In the genomic region with DNA sequence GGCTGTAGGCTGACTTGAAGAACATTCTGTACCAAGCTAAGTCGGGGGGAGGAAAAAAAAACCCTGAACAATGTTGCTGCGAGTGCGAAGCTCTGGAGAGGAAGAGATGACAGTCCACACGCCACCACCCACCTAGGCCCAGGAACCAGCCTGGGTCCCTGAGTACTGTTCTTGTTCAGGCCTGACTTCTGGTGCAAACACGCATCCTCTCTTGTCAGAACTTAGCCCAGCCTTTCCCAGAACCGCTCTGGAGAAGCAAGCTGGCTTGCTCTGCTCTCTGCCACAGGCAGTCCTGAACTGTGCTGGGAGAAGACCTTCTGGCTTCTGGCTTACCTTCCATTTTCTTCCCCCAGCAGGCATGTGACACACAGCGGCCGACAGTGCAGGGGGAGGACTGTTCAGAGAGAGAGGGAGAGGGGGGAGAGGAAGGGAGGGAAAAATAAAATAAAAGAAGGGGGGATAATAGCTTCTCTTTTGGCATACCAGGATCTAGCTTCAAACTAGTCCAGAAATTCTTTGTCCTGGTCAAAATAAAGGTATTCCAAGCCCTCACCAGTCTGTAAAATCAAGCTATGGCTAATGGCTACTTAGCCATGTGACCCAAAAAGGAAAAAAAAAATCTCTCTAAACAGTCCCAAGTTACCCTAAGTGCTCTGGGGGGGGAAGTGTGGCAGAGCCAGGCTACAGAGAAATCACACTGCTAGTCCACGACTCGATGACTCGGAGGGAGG, we compare ENCODE assay signal across 8 mouse cellular contexts. TPM values are rescaled to one million over a fixed set of nuclear protein-coding genes. Genes with fewer than 3 reads are reported as not detected.
A peak's percentile ranks its signal among the peaks of the same experiment; 100 is the strongest.
DNase-seq lines count a peak whose midpoint lies in the region; TF ChIP-seq lines count a peak whose summit lies in the region.

No protein-coding gene starts in this region.

- H3K36me3 ChIP-seq in liver, adult 2 months (ENCODE audit: control insufficient read depth, insufficient read depth, low read length): no peaks in the 10 kb centered on the region

- H3K27ac ChIP-seq in liver, adult 2 months (replicated peaks; ENCODE audit: insufficient read depth, low read depth, low read length): peak overlapping the region; percentile 64

- peak overlapping the region; percentile 28 for H3K4me3 ChIP-seq in liver, adult 2 months (ENCODE audit: insufficient read depth, low read depth, low read length)

- no peak for TF ChIP-seq CTCF in liver, adult 2 months (IDR thresholded peaks at IDR 0.05; ENCODE audit: low read depth, low read length)

- no peaks in the 10 kb centered on the region for H3K27me3 ChIP-seq in liver, adult 2 months (ENCODE audit: control insufficient read depth, insufficient read depth, low read length)

- H3K4me1 ChIP-seq in liver, adult 2 months (ENCODE audit: control insufficient read depth, insufficient read depth, low read length): peaks cover 61% of the 10 kb centered on the region

- H3K9ac ChIP-seq in liver, adult 2 months (ENCODE audit: low read depth, low read length): peak overlapping the region; percentile 63

- DNase-seq in layer of hippocampus, adult 18-20 months (ENCODE audit: low spot score in 2 of 2): peak; percentile 66 to 85
- DNase-seq in layer of hippocampus, adult 9-10 months (ENCODE audit: low spot score): no peak
- peak; percentile 75 for DNase-seq in cerebellum, adult 9-11 months
- DNase-seq in heart, adult 8-10 months (ENCODE audit: low spot score): peak; percentile 80
- DNase-seq in kidney, adult 18-20 months: peak; percentile 77
- no peak for DNase-seq in liver, adult 2 months (ENCODE audit: extremely low read depth, low read depth, low spot score)
- DNase-seq in natural killer cell, adult 2 months (ENCODE audit: low spot score in 2 of 2): peak; percentile 38 to 41
- peak; percentile 66 for DNase-seq in thymus, postnatal 14 days

- H3K79me2 ChIP-seq in liver, adult 2 months (ENCODE audit: control insufficient read depth, insufficient read depth, low read length): peaks cover 15% of the 10 kb centered on the region; the same call in 1 of the 2 replicates

- WGBS in liver, adult 2 months: 2% methylated on average over 11 of the region's 11 CpGs

- TF ChIP-seq POLR2A in liver, adult 2 months (IDR thresholded peaks at IDR 0.05; ENCODE audit: extremely low read depth, insufficient read depth, low read length): 0 out of 2 replicates have a peak, but pooled peaks have one; percentile 17

RNA-seq across cellular contexts. Expression of gene Zmynd8, which starts 14.8 kb away (rescaled TPM):
- 100 to 1,000 TPM; 148 to 149 TPM for total RNA-seq in layer of hippocampus, adult 18-20 months (2021)
- total RNA-seq in heart, adult 8-10 months (2022): 10 to 100 TPM; 35.5 to 60.5 (median 45.4) TPM
- 10.0 and 10.8 TPM in 2 replicates for total RNA-seq in liver, adult 2 months (2014; rRNA removed)
- polyA plus RNA-seq in liver, adult 2 months (2012; rRNA removed): 6.4 and 7.8 TPM in 2 replicates

Comparison
In these comparisons a context has a peak if more than half of its experiments do, and no peak if none do; other contexts are left out.
1. DNase-seq: peak in layer of hippocampus, adult 18-20 months (2 of 2), cerebellum, adult 9-11 months (single experiment), heart, adult 8-10 months (single experiment), kidney, adult 18-20 months (single experiment), natural killer cell, adult 2 months (2 of 2) and thymus, postnatal 14 days (single experiment); none in layer of hippocampus, adult 9-10 months (single experiment) and liver, adult 2 months (single experiment).